Mouse (Mus musculus): Measurements from ENCODE around the gene Prkar1a. TPM values are rescaled to one million over a fixed set of nuclear protein-coding genes. Genes with fewer than 3 reads are reported as not detected.

The Prkar1a gene
- polyA plus RNA-seq, 1 experiment from 2014 or later: 485 TPM

DNA sequence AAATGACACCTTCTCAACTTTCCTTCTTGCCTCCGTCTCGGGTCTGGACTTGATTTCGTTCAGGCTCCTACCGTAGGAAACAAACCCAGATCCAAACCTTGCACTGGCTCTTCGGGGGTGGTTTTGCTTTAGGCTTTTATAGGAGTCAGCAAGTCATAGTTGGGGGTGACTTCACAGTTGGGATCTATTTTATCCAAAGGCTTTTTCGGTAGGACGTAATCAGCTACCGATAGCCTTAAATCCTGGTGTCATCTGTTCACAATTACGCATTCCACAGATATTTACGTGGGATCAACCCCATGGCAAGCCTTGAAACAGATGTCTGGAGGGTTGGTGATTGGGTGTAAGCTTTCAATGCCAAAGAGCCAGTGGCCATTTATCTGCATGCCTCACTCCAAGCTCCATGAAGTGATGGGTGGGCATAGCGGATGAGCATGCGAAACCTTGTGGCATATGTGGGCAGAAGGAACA lies 66.1 kb downstream of the Prkar1a start:
- Histone ChIP-seq H3K9ac (ENCODE audit: low read length) (no peak overlapping the region), H3K9me3 (replicated peaks; ENCODE audit: control insufficient read depth, low read length) (no peaks in the 10 kb centered on the region), H3K4me1 (ENCODE audit: control insufficient read depth, insufficient read depth, low read length) (peaks cover 3% of the 10 kb centered on the region; the same call in 1 of the 2 replicates), H3K27me3 (ENCODE audit: control insufficient read depth, insufficient read depth, low read length) (no peaks in the 10 kb centered on the region), H3K36me3 (ENCODE audit: control insufficient read depth, insufficient read depth) (no peaks in the 10 kb centered on the region), H3K4me2 (ENCODE audit: low read depth, low read length) (no peak overlapping the region), H3K4me3 (ENCODE audit: low read length) (no peak overlapping the region), H3K27ac (ENCODE audit: low read length) (no peak overlapping the region)
- ATAC-seq (replicated peaks; ENCODE audit: extremely low read depth, insufficient read depth, low FRiP score): no peak
- WGBS: 88% methylated on average over 12 of the region's 12 CpGs

DNA sequence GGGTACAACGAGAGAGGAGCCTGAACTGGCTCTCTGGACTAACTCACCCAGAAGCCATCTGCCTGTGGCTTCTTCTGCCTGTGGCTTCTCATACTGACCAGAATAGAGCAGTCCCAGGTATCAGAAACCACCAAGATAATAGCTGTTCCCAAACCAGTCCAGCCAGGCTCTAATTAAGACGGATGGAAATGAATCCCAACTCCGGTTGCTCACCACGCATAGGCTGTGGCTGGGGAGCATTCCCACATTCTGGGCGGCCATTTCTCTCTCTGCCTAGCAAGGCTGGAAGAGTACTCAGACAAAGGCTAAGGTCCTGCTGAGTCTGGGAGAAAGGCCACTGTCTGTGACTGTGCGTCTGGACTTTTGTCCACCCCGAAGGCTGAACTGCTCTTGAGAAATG lies 67.8 kb downstream of the Prkar1a start:
- WGBS: 70% methylated on average over 7 of the region's 7 CpGs
- ATAC-seq (replicated peaks; ENCODE audit: extremely low read depth, insufficient read depth, low FRiP score): no peak

GRCm38 (mm10) chr11:109717448-109717847 lies 68.2 kb downstream of the Prkar1a start:
- Histone ChIP-seq H3K9ac (ENCODE audit: low read length) (no peak overlapping the region), H3K4me1 (ENCODE audit: control insufficient read depth, insufficient read depth, low read length) (peaks cover 13% of the 10 kb centered on the region), H3K4me2 (ENCODE audit: low read depth, low read length) (no peak overlapping the region), H3K36me3 (ENCODE audit: control insufficient read depth, insufficient read depth) (no peaks in the 10 kb centered on the region), H3K4me3 (ENCODE audit: low read length) (no peak overlapping the region), H3K27me3 (ENCODE audit: control insufficient read depth, insufficient read depth, low read length) (no peaks in the 10 kb centered on the region), H3K27ac (ENCODE audit: low read length) (no peak overlapping the region), H3K9me3 (replicated peaks; ENCODE audit: control insufficient read depth, low read length) (no peaks in the 10 kb centered on the region)
- no peak for ATAC-seq (replicated peaks; ENCODE audit: extremely low read depth, insufficient read depth, low FRiP score)
- WGBS: 68% methylated on average over 5 of the region's 5 CpGs

More for the DNA sequence above, 67.8 kb downstream of the Prkar1a start:
- H3K4me2 ChIP-seq (ENCODE audit: low read depth, low read length): no peak overlapping the region
- H3K36me3 ChIP-seq (ENCODE audit: control insufficient read depth, insufficient read depth): no peaks in the 10 kb centered on the region
- no peaks in the 10 kb centered on the region for H3K27me3 ChIP-seq (ENCODE audit: control insufficient read depth, insufficient read depth, low read length)
- H3K9me3 ChIP-seq (replicated peaks; ENCODE audit: control insufficient read depth, low read length): no peaks in the 10 kb centered on the region
- H3K27ac ChIP-seq (ENCODE audit: low read length): no peak overlapping the region
- no peak overlapping the region for H3K9ac ChIP-seq (ENCODE audit: low read length)
- no peak overlapping the region for H3K4me3 ChIP-seq (ENCODE audit: low read length)
- H3K4me1 ChIP-seq (ENCODE audit: control insufficient read depth, insufficient read depth, low read length): peaks cover 10% of the 10 kb centered on the region

- Histone ChIP-seq H3K27me3 (ENCODE audit: control insufficient read depth, insufficient read depth, low read length) (no peaks in the 10 kb centered on the region), H3K4me3 (ENCODE audit: low read length) (no peak overlapping the region), H3K4me1 (ENCODE audit: control insufficient read depth, insufficient read depth, low read length) (peaks cover 17% of the 10 kb centered on the region), H3K27ac (ENCODE audit: low read length) (no peak overlapping the region), H3K4me2 (ENCODE audit: low read depth, low read length) (no peak overlapping the region), H3K36me3 (ENCODE audit: control insufficient read depth, insufficient read depth) (no peaks in the 10 kb centered on the region), H3K9me3 (replicated peaks; ENCODE audit: control insufficient read depth, low read length) (no peaks in the 10 kb centered on the region), H3K9ac (ENCODE audit: low read length) (no peak overlapping the region)
- 88% methylated on average over 15 of the region's 15 CpGs for WGBS
- ATAC-seq (replicated peaks; ENCODE audit: extremely low read depth, insufficient read depth, low FRiP score): no peak
Measured at GRCm38 (mm10) chr11:109717966-109718895, 69.0 kb downstream of the Prkar1a start.

Other genes with a start within 250 kb of the Prkar1a start
- not detected in 2 replicates for gene 9930022D16Rik, start 235.5 kb upstream of the Prkar1a start, polyA plus RNA-seq (2015; fragmentation: Nextera tagmentation; extraction: Ambion mirVana)
- gene Amz2, start 223.5 kb upstream of the Prkar1a start, polyA plus RNA-seq (2015; fragmentation: Nextera tagmentation; extraction: Ambion mirVana): 34.9 and 39.8 TPM in 2 replicates
- 3.6 TPM in 2 replicates for gene Arsg, start 176.0 kb upstream of the Prkar1a start, polyA plus RNA-seq (2015; fragmentation: Nextera tagmentation; extraction: Ambion mirVana)
- 5.2 and 7.0 TPM in 2 replicates for gene Slc16a6, start 175.8 kb upstream of the Prkar1a start, polyA plus RNA-seq (2015; fragmentation: Nextera tagmentation; extraction: Ambion mirVana)
- 51.6 and 55.3 TPM in 2 replicates for gene Wipi1, start 37.4 kb upstream of the Prkar1a start, polyA plus RNA-seq (2015; fragmentation: Nextera tagmentation; extraction: Ambion mirVana)
- 3.1 and 3.4 TPM in 2 replicates for gene Fam20a, start 72.9 kb downstream of the Prkar1a start, polyA plus RNA-seq (2015; fragmentation: Nextera tagmentation; extraction: Ambion mirVana)
- not detected in 2 replicates for gene 1700012B07Rik, start 178.6 kb downstream of the Prkar1a start, polyA plus RNA-seq (2015; fragmentation: Nextera tagmentation; extraction: Ambion mirVana)